12 mouse cellular contexts compared by ENCODE assay signal in the genomic region with DNA sequence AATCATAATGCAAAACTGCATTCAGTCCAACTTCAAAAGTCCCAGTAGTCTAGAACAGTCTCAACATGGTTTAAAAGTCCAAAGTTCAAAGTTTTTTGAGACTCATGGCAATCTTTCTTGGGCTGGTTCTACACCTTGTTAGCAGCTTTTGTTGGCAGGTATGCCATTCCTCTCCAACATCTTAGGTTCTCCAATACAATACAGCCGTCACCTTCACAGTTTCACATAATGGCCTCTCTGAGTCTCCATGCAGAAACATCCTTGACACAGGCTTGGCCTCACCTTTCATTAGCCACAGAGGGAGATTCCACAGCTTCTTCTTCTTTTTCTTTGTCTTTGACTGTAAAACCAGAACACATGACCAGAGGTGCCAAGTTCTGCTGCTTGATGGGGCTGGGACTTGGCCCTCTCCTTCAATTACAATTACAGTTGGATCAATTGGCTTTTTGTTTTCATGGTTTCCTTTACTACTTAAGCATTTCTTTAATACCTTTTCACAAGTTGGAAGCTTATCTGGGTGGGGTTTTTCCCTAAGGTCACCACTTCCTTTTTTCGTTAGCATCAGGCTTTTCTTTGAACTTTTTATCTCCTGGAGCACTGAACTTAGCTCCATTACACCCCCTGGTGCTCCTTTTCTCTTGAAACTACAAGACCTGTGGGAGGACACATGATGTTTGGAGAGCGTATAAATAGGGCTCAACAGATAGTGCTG.
DNase-seq lines count a peak whose midpoint lies in the region; ATAC-seq lines count a peak whose summit lies in the region.
"Had no signal": no experiment of that assay in that cellular context is flagged by ENCODE, and none has a peak within 500 bp of the region (broad histone marks: within the 10 kb centered on the region; RNA-seq: fewer than 3 reads in every experiment).

No protein-coding gene starts in this region.

- ATAC-seq in megakaryocyte, adult 5-6 weeks (ENCODE audit: poor library complexity, severe bottlenecking) = peak; percentile 72
- ATAC-seq: hindbrain, embryonic 16.5 days had no signal

- peak; percentile 50 for DNase-seq in 416B (ENCODE audit: low read depth)
- DNase-seq in B cell, adult 2 months = peak; percentile 35 to 45
- peak; percentile 43 for DNase-seq in R1 (ENCODE audit: low read depth, low spot score)
- DNase-seq in cerebellum, postnatal 14 days = no peak
- DNase-seq in right cerebral cortex, postnatal 25 days = no peak
- DNase-seq in heart, adult 9 months (ENCODE audit: low spot score in 2 of 2) = no peak
- DNase-seq: cerebellum, postnatal 36 days; heart, postnatal 14 days; lung, postnatal 14 days; right cerebral cortex, postnatal 4 days had no signal

Comparison
In these comparisons a context has a peak if more than half of its experiments do, and no peak if none do; other contexts are left out.
1. DNase-seq: peak in 416B (single experiment), B cell, adult 2 months (2 of 2) and R1 (single experiment); none in cerebellum, postnatal 14 days (0 of 2), right cerebral cortex, postnatal 25 days (single experiment) and heart, adult 9 months (0 of 2).